Mouse (Mus musculus) Muller cell, postnatal 12 days (primary cell): ENCODE measurements at regions not wholly inside any gene's neighbourhood (a gene's known extent, or its start where the extent isn't known, plus 50 kb on each side); places are given as distances from the start of the nearest gene placed in this dataset.
"Not testable (repeated sequence)": the region's sequence is repeated elsewhere in the genome, so short reads cannot be mapped to it uniquely, and the experiment has no call there.

Experiments
- DNase-seq: peaks from one replicate; pipeline ENCODE4 v3.0.0-alpha.2; 2015; ENCODE audit errors: inconsistent ontology term

DNA sequence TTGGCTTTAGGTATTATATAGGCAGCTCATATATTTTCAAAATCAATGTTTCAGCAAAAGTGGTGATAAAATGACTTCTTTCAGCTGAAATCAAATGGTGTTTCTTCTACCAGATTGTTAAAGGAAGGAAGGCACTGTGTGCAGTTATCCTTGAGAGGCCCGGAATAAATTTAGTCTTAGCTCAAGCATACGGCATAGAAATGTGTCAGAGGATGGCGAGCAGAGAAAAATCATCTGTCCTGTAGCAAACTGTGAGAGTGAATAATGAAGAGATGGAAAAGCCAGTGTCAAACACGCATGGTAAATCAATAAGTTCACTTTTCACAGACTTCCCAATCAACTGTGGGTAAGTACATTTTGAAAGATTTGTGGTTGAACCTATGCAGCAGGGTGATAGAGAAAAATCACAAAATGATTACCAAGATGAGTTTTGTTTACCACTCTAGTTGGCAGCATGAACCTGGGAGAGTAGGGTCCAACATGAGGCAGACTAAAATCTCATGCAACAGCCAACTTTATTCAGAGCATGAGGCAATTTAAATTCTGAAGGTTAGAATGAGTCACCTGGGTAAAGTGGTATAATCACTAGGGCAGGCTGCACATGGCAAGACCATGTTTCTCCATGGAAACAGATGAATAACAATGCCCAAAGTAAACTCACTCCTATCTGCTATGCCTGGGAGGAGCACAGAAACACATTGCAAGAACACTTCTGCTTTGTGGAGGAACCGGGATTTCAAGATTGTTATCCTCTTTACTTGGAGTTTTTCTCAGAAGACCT lies 55.7 kb downstream of the AI429214 start:
- DNase-seq, result no peak

DNA sequence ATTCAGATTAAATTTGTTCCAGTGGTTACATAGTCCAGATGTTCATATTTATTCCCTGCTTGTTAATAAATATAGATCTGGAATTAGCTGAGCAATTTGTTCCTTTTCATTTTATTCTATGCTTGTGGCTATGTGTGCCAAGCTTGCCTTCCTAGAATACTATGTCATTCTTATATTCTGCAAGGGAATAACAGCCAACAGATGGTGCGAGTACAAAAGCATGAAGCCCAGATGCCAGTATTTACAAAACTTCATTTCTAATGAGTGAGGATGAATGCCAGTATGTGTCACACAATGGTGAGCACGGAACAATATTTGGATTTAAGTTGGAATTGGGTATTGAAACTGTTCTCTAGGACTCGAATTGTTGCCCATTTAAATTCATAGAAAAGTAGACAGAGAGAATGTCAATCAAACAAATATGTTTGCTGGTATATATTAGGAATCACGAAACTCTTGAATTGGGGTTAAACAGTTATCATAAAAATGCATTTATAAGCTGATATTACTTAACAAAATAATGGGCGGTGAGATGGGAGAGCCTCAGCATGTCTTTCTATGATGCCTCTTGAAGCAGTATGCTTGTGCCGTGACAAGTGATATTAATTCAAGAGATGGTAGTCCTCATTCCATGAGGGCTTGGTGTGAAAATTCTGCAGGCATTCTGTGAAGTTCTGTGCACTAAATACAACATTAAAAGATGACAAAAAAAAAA lies 56.7 kb downstream of the AI429214 start:
- no peak for DNase-seq

DNA sequence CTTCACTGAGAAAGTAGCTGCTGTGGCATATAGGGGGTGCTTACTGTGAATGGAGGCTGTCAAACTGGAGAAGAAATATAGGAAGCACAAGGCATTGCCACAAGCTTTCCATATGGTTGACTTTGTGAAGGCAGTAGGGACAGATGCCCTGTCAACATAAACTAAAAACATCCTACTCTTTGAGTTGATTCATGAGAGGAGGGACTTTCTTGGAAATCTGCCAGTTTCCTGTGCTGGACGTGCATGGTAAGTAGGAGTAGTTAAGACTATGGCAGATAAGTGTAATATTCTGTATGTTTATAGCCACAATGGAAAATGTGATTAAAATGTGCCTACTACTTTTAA lies 57.3 kb downstream of the AI429214 start:
- DNase-seq, result no peak

DNA sequence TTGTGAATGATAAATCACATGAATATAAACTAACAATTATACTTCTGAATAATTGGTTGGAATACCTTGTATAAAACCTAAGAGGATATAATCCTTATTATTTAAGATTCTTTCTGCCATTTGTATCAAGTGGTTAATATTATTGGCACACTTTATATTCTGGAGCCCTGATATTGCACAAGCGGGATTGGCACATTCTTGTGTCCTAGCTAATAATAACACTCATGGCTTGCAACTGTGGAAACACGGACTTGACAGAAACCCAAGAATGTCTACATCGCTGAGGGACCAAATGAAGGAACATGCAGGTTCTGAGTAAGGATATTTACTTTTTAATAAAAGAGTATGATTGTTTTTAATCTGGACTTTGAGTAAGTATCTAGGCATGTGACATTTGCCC lies 63.0 kb downstream of the AI429214 start:
- no peak for DNase-seq

DNA sequence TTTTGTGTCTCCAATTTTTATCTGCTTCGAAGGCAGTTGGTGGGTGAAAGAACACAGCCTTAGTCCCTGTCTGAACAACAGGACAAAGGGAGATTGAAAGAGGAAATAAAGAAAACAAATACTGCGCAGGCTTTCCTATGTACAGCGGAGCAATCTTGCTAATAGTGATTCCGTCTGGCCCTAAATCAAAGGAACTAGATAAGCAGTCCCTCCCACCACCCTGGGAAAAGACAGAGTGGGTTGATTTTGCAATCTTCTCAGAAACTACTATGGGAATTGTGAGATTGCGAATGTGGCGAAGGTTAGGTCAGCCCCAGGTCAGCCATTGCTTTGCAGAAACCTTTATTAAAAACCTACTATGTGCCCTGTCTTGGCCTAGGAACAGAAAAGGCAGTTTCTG lies 65.0 kb downstream of the AI429214 start:
- DNase-seq, result no peak

DNA sequence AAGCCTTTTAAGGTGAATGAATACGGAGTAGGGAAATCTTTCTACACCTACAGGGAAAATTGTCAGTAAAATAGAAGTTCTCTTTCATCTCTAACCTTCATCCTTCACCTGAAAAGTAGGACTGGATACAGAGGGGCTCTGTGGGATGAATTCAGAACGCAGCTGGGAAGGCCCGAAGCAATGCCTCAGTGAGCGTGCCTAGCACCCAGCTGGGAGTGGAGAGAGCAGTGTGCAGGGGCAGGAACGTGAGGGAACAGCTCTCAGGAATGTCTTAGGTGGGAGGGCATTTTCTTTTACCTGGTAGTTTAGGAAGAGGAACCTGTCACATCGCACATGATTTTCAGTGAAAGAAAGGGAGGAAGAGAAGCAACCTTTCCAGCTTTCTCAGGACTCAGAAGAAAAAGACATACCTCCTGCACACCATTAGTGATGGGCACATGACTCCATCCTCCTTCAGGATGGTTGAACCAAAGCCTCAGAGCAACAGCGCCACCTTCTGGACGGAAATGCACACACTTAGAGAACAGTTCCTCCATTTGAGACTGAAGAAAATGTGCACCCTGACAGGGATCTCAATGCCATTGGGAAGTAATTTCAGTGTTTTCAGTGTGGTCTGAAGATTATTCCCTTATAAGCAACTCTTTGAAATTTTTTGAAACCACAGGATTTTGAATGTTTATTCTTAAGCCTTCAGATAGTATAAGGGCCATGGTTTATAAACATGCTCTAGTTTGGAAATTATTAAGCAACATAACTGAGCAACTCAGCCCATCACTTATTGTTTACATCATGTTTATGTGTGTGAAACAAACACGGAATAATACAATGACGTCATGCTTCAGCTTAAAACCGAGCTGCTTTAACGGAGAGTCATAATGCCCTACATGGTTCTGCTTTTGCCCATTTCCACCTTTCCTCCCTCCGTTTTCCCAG lies 68.9 kb downstream of the AI429214 start:
- DNase-seq, result peak; percentile 39

DNA sequence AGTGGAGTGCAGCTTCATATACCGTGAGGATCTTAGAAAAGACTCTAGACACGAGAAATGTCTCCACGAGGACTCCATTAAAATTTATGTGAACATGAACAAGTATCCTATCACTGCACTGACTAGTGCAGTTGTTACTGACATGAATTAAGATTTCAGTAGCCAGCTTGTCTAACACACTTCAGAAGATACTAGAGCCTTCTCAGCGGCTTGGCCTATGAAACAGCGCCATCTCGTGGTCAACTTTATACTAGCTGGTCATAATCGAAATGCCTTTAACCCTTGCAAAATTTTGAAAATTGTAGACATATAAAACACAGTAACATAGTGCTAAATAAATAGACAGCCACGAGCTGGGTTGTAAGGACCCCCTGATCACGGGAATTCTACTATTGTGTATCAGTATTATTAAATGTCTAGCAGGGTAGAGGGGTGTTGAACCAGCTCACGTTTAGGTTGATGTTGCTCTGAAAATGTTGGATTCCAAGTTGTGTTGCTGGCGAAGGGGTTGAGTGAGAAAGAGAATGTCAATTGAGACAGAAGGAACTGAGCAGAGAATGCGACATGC lies 70.4 kb downstream of the AI429214 start:
- DNase-seq, result peak; percentile 32

DNA sequence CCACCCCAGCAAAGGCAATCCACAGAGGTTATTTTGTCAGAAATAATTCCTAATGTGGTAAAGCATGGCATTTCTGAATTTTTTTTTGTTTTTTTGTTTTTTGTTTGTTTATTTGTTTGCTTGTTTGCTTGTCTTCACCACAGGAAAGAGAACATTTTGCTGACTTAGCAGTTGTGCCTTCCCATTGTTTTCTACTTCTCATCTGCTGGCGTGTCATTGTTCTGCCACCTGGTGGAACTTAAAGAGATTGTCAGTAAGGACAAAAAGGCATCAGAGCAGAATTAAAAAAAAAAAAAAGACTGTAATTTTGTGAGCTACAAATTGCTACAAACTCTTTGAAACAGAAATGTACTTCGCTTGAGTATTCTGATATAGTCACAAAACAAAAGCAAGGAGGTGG lies 79.5 kb downstream of the AI429214 start:
- peak; percentile 9 for DNase-seq

DNA sequence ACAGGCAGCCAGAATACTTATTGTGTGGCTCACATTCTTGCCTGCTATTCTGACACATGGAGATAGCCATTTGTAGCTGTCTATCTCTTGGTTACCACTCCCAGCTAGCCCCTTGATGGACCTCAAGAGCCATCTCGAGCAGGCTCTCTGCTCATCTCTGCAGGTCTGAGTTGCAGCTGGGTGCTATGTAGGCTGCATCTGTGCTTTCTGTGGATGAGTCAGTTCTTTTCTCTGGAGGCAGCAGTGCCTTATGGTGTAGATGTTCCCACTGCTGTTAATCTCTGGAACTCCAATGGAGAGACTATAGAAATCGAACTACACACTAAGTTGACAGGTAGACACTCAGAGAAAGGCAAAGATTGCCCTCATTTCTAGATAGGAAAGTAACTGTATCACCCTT lies 106.3 kb downstream of the AI429214 start:
- DNase-seq, result no peak

DNA sequence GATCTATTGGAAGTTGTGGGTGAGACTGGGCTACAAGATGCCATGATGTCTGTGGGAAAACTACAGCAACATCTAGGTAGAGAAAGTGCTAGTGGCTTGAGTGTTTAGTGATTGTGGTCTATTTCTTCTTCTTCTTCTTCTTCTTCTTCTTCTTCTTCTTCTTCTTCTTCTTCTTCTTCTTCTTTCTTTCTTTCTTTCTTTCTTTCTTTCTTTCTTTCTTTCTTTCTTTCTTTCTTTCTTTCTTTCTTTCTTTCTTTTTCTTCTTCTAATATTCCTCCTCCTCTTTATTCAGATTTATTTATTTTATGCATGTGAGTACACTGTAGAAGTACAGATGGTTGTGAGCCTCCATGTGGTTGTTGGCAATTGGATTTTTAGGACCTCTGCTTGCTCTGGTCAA lies 119.0 kb downstream of the AI429214 start:
- not testable (repeated sequence) for DNase-seq

DNA sequence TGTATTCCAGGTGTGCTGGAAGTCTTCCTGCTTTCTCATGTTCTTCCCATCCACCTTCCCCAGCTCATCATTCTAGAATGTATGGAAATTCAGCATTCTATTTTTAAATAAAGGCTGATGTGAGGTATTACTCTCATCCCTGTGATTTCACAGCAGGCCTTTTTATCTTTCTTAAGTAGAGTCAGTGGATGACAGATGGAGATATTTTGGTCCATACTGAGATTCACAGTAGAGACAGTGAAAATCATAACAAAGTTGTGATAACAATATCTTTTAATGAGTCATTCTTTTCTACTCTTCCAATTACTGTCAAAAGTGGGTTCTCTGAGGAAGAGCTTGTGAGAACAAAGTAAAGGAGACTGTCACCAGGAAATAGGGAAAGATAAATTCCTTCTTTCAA lies 132.4 kb downstream of the AI429214 start:
- DNase-seq, result no peak

DNA sequence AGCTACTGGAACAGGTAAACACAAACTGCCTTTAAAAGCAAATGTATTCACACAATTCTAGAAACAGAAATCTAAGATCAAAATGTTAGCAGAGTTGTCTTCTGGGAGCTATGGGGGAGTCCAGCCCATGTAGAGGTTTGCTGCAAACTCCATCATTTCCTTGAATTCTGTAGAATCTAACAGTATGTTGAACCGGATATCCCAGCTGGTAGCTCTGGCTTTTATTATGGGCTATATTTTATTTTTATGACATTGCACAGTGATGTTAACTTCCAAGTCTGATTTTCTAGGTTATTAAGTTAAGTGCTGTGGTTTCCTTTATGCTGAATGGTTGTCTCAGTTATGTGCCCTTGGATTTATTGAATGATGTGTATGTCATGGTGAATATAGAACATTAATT lies 136.3 kb downstream of the AI429214 start:
- DNase-seq, result no peak

DNA sequence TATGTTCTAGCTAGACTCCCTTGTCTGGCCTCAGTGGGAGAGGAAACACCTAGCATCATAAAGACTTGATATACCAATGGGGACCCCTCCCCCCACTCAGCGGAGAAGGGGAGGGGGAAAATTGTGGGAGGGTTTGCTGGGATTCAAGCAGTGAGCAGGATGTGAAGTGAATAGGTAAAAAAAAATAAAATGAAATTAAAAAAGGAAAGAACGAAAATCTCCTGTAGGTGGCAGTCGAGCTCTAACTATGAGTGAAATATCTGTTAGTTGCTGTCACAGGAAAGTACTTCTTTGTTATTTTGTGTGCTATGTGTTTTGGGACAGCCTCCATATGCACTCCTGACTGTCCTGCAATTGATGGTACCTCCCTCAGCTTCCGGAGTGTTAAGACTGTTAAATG lies 138.6 kb downstream of the AI429214 start:
- DNase-seq, result peak; percentile 9

DNA sequence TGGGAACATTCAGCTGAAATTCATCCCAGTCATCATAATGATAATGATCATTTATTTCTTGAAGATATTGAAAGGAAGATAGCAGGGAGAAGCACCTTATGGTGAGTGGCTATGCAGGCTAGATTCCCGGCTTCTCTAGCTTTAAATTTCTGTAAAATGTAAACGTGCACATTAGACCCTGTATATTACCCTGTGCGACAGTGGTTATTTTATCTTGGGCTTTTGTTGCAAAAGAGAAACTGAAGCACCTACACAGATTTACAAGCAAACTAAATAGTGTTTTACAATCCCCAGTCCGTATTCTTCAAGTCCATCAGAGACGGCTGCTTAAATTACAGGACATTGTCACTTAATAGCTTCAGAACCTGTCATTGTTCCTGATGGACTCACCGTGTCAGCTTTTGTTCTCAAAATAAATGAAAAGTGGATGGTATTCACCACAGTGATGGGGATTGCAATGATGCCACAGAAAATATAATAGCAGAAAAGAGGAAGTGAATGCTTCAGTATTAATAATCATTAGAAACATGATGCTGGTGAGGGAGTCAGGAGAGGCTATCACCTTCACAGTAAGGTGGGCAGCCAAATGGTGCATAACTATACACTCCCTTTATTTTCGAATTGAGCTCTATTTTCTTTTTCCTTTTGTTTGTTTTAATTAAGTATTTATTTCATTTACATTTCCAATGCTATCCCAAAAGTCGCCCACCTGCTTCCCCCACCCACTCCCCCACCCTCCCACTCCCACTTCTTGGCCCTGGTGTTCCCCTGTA lies 141.0 kb downstream of the AI429214 start:
- DNase-seq, result no peak

DNA sequence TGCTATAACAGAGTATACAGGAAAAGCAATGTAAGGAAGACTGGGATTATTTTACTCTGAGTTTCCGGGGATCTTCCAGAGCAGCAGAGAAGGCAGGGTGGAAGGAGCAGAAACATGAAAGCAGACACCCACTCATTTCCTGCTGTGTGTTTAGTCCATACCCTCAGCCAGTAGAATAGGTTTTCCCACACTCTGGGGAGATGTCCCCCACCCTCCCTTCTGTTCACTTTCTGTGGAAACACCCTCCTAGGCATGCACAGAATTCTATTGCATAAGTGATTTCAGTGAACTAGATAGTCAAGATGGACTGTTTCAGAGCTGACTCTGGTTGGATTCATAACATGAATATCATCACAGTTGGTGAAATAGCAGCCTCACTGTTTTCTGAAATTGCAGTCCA lies 156.9 kb downstream of the AI429214 start:
- no peak for DNase-seq

DNA sequence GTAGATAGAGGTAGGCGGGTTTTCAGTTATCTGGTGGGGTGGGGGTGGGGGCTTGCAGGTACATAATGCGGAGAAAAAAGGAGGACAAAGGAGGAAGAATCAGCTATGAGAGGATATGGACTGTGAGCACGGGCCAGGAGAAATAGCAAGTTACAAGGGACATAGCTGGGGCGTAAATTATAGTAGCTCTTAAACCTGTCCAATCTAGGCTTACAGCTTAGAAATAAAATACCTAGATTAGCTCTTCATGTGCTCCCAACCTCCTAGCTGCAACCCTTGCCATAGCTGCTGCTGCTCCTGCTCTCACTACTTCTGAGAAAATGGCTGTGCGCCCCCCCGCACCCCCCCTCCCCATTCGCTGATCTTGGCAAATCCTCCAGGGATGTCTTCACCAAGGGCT lies 161.0 kb downstream of the AI429214 start:
- DNase-seq, result no peak

DNA sequence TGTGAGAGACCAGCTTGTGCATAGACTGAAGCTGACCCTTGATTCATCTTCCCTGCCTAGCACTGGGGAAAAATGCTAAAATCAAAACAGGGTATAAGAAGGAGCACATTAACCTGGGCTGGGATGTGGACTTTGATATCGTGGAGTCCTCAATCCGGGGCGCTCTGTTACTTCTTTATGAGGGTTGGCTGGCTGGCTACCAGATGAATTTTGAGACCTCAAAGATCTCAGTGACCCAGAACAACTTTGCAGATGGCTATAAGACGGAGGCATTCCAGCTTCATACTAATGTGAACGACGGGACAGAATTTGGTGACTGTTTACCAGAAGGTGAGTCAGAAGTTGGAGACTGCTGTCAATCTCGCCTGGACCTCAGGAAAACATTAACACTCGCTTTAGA lies 161.5 kb downstream of the AI429214 start:
- no peak for DNase-seq

DNA sequence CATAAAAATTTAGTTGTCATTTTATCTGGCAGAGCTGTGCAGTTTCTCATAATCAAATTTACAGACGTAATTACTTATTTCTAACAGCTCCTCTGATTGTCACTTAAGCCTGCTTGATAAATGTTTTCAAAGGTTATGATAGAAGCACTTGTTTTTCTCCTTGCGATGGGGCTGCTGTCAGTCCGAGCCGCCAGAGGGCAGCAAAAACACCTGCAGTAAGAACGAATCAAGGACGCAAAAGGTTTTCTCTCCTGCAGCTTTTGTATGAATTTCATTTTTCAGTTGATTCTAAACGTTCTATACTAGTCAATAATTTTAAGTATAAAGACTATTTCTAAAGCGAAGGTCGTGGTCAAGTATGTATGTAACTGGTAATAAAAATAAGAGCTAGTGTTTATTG lies 166.1 kb downstream of the AI429214 start:
- DNase-seq, result peak; percentile 39

DNA sequence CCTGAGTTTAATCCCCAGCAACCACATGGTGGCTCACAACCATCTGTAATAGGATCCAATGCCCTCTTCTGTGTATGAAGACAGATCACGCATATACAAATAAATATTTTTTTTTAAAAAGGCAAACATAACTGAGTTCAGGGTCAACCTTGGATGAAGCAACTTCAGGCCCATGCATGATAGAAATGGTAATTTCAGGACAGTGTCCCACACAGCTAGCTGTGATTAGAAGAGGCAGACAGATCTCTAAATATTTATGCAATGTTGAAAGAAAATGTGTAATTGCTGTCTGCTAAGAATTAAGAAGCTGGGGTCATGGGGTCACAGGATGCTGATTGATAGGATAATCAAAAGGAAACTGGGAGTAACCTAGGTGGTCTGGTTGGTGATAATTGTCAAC lies 203.5 kb downstream of the AI429214 start:
- DNase-seq, result no peak

DNA sequence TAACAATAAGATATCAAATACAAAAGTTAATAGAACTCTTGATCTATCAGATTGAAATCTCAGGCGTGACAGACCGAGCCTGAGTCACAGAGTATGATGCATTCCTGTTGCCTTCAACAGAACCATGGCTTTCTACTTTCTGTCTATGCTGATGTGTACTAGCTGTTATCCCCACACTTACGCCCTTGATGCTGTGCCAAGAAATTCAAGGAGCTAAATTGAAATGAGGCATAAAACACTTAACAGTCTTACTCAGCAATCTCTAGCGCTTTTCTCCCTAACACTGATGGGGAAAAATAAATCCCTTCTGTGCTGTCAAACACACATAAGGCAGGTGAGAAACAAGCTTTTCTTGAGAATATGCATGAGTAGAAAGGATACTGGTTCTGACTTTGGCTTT lies 222.5 kb downstream of the AI429214 start:
- no peak for DNase-seq

DNA sequence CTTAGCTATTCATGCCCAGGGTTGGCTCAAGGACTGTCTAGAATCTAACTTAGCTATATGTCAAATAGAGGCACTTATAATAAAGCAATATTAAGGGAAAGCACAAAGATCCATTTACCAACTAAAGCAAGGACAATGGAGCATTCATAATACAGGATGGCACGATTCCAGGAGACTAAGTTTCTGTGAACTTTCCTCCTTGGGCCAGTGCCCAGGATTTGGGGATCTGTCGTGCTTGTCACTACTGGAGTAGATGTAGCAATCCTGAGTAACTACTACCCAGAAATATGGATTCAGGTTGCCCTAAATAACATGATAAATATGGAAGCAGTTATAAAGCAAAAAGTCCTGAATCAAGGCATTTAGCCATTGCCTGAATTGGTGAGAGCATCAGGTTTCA lies 233.7 kb downstream of the AI429214 start:
- DNase-seq, result no peak
